Mouse (Mus musculus) kidney, adult 9 months (tissue): ENCODE data around the gene Umad1.

Experiments
- DNase-seq: peaks from one replicate; pipeline ENCODE4 v3.0.0; 2022

Gene Umad1

DNA sequence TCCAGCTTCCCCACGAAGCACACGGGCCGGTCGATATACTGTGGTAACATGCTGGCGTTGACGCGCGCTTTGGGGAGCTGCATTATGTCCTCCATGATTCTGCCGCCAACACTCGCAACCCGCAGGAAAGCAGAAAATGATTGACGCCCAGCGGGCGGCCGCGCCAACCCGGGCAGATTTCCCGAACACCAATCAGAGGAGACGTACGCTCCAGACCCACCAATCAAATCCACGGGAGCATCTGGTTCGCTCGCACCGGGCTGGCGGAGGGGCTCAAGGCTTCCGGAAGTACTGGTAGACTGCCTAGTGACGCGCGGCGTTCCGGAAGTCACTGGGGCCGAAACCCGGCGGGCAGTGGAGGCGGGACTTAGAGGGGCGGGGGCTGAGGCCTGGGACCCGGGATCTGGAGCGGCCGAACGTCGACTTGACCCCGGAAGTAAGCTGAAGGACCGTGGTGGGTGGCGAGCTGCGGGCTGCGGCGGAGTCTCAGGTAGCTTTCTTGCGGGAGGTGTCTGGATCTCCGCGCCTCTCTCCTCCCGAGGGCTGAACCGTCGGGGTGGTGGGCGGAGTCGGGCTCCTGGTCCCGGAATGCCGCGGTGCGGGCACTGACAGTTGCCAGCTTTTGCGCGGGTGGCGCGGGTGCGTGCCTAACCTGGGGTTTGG, at the start of gene Umad1, which contains the start of the genes Rpa3 and Gm45062:
Gene Umad1, plus strand, starts transcription at position 285 of the 663 bp plus-strand sequence.
Gene Rpa3, minus strand, starts transcription at position 170 of the 663 bp plus-strand sequence.
Gene Gm45062, plus strand, starts transcription at position 447 of the 663 bp plus-strand sequence.
- peak; percentile 99 for DNase-seq

DNA sequence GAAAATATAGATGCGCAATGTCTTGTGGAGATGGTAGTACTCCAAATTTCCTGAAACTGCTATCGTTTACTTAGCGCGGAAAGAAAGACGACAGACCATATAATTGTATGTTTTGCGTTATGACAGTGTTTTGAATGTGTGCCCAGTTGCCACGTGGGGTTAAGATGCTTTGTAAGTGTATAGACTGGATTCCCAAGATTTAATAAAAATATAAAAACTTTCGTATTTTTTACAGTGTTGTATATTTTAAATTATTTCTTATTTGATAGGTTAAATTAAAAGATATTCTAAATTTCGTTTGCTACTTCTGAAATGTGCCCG, 49.3 kb upstream of the Umad1 start:
- DNase-seq: no peak

DNA sequence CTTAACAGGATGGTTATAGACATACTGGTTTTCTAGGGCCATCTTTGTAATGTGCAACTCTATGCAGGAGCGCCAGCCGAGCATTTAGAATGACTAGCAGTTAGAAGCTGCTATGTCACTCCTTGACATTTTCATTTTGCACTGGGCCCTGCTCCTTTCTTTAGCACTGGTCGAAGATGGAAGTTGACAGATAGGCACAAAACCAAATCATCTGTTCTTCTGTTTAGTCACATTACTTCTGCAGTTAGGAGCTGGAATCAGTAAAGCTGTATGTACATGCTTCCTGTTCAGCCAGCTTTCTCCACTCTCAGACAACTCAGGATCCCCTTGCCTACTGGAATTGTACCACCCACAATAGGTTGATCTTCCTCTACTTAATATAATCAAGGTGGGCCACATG, 48.4 kb upstream of the Umad1 start:
- no peak for DNase-seq

- no peak for DNase-seq
Observed at GRCm38 (mm10) chr6:8227035-8227434, 32.1 kb upstream of the Umad1 start.

DNA sequence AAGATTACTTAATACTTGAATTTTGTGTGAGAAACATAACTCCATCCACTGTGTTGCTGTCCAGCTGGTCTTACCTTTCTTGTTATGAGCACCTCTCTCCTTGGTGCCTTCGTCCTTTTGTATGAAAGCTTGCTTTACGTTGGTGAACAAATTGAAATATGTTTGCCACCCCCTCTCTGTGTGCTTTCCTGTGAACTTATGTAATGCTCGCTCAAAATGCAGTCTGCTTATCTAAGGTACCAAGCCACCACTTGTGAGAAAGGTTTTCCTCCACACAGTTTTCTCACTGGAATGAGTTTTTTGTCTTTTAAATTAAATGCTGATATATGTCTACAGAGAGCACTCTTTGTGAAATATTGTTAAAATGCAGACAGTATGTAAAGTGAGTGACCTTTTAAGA, 30.5 kb upstream of the Umad1 start:
- DNase-seq: no peak

DNA sequence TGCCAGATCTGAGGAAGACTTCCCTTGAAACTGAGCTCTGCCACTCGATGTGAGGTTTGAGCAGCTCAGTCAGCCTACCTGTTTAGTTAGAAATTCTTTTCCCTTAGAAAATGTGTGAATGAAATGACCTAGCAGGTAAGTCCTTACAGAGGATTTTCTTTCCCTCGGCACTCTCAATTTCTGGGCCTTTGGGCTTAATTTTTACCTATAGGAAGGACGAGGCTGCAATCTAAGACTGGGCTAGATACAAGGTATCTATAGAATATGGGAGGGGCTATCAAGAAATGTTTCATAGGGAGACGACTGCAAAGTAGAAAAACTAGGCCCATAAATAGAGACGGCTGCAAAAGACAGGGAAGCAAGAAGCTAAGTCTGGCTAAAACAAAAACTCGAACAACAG, 772 bp upstream of the Umad1 start:
- peak; percentile 14 for DNase-seq

DNA sequence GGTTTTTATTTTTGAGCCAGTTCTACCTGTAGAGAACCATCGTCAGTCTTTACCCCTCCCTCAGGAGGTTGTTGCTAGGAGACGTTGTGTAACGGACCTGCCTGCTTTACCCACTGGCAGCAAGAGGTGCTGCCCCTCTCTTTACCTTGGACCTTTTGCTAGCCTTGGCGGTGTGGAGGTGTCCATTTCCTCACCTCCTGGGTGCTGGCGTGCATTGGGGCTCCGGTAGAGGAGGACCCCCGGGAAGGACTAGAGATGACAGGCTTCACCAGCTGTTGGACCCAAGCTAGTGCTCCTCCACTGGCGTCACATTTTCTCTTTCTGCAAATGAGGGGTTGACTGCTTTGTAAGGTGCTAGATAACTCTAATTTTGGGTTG, 568 bp downstream of the Umad1 start:
- no peak for DNase-seq

GRCm38 (mm10) chr6:8271047-8271446, 12.0 kb downstream of the Umad1 start:
- DNase-seq: no peak

DNA sequence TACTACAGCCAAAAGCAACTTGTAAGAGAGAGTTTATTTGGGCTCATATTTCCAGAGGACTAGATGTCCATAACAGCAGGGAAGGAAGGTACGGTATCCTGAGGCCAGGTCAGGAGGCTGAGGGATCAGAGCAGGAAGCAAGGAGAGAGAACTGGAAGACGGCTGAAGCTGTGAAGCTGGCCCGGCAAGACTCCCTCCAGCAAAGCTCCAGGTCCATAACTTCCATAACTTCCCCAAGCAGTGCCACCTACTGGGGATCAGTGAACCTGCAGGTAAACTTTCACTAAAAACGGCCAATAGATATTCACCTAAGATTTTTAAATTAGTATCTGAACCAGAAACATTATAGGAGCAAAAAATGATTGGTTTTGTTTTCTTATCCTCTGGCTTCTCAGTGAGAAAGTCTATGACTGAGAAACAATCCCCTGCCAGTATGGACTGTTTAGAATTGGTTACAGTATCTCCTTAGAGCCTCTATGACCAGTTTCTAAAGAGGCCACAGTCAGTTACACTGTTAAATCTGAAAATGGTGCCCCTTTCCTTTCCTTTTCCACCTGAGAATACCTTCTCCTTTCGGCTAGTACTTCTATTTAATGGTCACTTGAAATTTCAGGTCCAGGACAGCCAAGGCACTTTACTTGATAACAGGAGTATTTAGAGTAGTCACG, 15.4 kb downstream of the Umad1 start:
- DNase-seq: peak; percentile 56

- DNase-seq: peak; percentile 81
Observed at GRCm38 (mm10) chr6:8275098-8275497, 16.0 kb downstream of the Umad1 start.

GRCm38 (mm10) chr6:8276431-8276830, 17.3 kb downstream of the Umad1 start:
- DNase-seq: no peak

DNA sequence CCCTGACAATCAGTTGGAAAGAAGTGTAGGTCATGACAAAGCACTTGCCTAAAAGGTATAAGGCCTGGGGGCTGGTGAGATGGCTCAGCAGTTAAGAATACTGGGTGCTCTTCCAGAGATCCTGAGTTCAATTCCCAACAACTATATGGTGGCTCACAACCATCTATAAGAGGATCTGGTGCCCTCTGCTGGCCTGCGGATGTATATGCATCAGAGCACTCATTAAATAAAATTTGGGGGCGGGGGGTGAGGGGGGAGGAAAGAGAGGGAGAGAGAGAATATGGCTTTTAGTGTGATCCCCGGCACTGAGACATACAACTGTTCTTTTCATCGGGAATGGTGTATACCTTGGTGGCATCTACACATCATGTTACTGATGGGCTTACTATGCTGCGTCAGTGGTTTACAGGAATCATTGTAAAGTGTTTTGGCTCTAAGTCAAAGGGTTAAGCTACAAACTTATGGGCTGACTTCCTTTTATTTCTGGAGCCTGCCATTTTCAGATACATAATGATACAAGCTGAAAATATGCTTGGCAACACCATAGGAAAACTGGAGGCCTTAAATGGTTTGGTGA, 19.4 kb downstream of the Umad1 start:
- no peak for DNase-seq

GRCm38 (mm10) chr6:8283255-8283654, 24.2 kb downstream of the Umad1 start:
- no peak for DNase-seq

DNA sequence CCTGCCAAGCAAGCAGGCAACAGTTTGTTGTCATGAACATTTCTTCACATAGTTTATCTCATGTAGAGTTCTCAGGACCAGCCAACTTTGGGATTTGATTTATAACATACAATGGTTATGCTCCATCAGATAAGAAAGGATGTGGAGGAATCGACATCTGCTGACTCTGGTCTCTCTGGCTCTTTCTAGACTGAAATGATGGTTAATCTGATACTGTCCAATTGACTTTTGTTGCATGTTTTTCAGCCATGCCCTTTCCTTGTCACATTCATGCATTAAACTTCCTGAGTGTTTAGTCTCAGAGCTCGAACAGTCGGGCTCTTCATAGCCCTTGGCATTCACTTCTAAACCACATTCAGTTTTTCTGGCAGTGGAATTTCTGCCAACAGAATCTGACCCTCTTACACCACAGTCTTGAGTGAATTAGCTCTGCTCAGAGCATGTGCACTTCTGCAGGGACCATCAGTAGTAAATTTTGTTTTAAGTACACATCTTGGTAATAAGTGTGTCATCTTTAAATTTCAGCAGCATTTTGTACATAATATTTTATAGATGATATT, 26.4 kb downstream of the Umad1 start:
- DNase-seq: no peak

DNA sequence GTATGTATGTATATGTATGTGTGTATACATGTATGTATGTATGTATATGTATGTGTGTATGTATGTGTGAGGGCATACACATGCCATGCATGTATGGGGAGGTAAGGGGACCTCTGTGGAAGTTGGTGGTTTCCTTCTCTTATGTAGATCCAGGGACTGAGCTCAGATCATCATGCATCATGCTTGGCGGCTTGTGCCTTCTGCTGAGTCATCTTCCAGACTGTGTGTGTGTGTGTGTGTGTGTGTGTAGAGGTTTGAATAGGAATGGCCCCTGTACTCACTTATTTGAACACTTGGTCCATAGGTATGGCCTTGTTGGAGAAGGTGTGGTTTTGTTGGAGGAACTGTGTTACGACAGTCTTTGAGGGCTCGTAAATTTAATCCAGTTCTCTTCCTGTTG, 27.1 kb downstream of the Umad1 start:
- DNase-seq: no peak

DNA sequence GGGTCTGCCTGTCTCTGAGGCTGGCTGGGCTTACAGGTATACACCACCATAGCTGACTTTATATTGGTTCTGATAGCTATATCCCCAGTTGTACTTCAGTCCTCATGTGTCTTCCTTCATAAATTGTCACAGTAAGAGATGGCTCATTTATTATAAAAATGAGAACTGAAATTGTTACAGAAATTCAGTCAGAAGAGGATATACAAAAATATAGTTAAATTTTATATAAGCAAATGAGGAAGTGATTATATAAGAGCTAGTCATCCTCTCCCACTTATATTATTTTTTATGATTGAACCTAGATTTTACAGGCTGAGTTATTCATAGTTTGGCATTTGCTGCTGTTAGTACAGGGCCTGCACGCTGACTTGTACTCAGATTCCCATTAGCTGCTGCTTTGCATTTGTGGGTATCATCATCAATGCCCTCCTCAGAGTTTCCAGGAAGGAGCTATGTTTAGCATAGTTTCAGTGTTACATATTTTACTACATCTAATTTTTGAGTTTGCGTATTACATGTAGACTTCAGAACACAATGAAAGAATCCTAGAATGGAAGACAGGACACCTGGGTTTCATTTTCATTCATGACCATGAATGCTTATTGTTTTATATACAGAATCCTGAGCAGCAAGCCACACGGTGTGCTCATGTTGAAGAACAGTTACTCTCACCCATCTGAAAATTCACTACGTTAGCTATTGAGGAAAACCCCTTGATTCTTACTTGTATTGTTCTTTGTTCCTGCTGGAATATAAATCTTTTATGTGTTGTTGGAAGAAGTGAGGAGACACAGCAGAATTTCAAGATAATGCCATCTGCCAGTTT, 29.9 kb downstream of the Umad1 start:
- no peak for DNase-seq

DNA sequence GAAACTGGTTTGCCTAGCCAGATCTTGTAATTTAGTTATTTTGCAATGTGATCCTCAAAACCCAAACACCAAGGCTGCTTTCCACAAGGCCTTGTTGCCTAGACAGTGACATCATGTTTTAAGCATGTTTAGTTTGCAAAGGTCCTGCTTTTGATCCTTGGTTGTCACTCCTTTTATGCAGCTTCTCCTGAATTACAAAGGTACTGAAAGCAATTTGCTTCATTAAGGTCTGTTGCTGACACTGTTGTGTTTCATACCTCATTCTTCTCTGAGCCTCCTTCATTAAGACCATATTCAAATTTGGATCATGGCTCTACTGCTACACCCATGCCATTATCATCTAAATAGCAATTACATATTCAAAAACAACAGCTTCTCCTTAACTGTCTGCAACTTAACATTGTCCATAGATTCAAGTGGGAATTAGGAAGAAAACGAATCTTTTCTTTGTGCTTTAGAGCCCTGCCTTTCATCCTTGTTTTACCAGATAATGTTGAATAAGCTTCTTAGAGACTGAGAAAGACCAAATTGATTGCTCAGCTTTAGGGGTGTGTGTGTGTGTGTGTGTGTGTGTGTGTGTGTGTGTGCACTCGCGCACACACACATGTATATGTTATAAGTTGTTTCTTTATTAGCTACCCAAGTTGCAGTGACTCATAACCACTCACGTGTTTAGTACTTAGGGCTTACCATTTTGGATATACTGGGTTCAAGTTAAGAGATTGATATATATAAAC, 35.1 kb downstream of the Umad1 start:
- no peak for DNase-seq

DNA sequence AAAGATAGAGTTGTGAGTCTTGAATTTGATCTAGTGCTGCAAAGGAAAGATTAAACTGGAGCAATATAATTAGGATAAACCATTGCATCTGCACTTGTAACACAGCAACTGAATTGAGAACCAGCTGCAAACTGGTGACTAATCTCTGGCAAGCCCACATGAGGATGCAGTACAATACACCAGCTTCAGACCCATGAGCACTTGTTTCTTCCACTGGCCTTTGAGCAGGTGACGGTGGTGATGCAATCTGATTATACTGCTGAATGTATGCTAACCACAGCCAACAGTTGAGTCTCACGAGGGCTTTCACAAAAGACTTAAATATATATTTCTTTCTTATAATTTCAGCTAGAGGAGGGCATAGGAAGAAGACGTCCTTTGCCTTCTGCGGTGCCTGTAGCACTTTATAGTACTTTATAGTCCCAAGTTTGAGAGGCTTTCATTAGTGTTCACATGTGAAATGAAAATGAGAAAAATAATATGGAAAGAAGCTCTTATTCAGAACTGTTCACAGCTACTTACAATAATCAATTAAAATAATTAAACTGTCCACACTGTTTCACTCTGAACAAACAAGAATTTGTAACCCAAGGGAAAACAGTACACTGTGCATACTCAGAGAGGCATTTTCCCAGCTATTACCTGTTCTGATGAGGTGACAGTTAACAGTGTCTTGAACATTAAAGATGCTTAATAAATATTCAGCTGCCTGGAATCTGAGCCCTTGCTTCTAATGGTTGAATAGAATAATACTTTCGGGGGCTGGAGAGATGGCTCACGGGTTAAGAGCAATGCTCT, 40.2 kb downstream of the Umad1 start:
- no peak for DNase-seq

DNA sequence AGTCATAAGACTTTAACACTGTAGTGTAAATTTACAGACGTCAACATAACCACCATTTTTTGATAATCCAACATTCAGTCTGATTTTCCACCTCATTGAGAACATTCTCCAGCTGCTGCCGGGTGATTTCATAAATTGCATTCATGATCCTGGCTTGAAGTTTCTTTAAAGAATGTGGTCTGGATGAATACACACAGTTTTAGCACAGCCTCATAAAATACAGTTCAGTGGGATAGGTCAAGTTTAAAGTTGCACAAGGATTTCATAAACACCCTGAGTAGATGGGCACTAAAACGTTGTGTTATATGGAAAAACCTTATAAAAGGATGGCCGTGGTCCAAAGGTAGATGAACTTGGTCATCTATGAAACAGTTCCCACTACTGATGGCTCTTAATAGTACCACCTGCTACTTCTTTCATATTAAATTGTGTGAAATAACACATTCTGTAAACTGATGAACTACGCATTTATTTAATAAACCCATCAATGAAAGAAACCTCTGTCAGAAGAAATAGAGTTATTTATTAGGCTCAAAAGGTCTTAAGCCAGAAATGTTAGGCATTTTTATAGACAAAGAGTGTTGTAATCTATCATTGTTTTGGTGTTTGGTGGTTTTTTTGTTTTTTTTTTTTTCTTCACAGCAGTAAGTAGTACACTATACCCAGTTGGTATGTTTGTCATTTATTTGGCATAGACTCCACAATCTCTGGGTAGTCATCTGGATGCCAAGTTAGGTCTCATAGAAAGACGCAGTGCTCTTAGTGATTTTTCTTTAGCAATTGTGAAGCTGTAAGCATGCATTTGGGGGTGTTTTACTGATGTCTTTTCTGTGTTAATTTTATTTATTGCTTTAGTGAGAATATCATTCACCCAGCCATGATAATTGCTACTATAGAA, 49.0 kb downstream of the Umad1 start:
- DNase-seq: no peak

DNA sequence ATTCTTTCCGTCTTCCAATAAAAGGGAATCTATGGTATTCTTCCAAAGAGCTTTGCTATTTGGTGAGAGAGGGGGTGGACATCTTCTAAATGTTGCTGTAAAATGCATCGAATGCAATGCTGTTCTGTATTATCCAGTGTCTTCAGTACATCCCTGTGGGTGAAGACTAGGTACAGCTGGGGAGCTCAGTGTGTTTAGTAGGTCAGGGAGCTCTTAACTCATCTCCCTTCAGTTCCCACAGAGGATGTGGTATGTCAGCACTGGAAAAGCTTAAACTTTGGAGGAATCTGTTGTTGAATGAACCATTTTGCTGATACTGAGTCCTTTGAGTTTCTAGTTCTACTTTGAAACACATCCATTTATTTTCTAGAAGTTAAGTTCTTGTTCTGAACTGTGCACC, 53.5 kb downstream of the Umad1 start:
- no peak for DNase-seq

DNA sequence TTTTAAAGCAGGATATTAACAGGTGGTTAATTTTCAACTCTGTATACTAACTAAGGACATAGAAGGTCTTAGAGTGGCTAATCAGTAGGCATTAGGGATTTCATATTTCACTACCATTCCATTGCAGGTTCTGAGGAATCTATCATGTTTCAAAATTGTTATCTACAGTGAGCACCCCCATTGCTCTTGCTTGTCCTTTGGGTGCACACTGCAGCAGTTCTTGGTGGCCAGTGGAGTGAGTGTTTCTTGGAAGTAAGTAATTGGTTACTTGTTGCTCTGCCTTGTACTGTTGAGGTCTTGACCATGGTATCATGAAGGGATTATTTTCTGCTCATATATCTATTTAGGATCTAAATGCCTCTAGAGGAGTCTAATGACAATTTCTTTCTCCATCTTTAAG, 57.1 kb downstream of the Umad1 start:
- DNase-seq: no peak
